Mouse (Mus musculus): Measurements from ENCODE around the gene Scn3b.

The Scn3b gene

DNA sequence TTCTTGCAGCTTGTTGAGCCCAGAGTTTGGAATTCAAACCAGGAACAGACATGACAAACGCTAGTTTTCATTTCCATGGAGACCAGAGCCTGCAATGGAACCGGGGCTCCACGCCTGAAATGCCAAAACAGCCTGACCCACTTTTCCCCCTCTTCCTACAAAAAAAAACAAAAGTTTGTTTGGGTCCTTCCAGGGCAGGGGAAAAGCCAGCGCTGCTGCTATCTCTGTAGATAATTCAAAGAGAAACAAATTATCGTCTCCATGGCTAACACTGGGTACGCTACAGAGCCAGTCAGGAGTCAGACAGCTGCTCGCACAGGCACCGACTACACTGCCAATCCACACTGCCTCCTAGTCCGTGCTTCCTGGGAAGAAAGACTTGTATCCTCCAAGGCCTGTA is 70.6 kb downstream of the Scn3b start:
- no peak for DNase-seq (ENCODE audit: low read depth)

All from c-Kit-positive CD71-negative TER-119-negative erythroid progenitor cells, embryonic 14.5 days (primary cell).